Mouse (Mus musculus) adrenal gland, postnatal 25 days (tissue): Measurements from ENCODE around the gene Tmem54. TPM values are rescaled to one million over a fixed set of nuclear protein-coding genes. Genes with fewer than 3 reads are reported as not detected.

ENCODE experiments used
- DNase-seq: peaks from one replicate; pipeline ENCODE4 v3.0.0; 2021; ENCODE audit warnings: mixed read lengths
- total RNA-seq: library from RNA; stranded (reverse); gene quantifications from 2 replicates; pipeline ENCODE4 v1.2.3, GENCODE M21; 2021

Gene Tmem54
- total RNA-seq, 1 experiment from 2014 or later: not detected

GRCm38 (mm10) chr4:129102133-129102829 lies 3.1 kb upstream of the Tmem54 start:
- no peak for DNase-seq

GRCm38 (mm10) chr4:129106073-129106472 lies 725 bp downstream of the Tmem54 start:
- no peak for DNase-seq

GRCm38 (mm10) chr4:129107348-129107899 lies 2.1 kb downstream of the Tmem54 start:
- DNase-seq: no peak

- DNase-seq: no peak
Measured at GRCm38 (mm10) chr4:129108624-129109023, 3.3 kb downstream of the Tmem54 start.

- DNase-seq: no peak
Measured at GRCm38 (mm10) chr4:129110804-129111203, 5.5 kb downstream of the Tmem54 start.

- no peak for DNase-seq
Measured at GRCm38 (mm10) chr4:129111350-129111749, 6.0 kb downstream of the Tmem54 start.

GRCm38 (mm10) chr4:129112231-129112630 lies 6.9 kb downstream of the Tmem54 start:
- no peak for DNase-seq

- peak; percentile 51 for DNase-seq
Measured at GRCm38 (mm10) chr4:129113083-129113988, 8.0 kb downstream of the Tmem54 start.

- no peak for DNase-seq
Measured at GRCm38 (mm10) chr4:129116703-129117102, 11.4 kb downstream of the Tmem54 start.

GRCm38 (mm10) chr4:129117720-129118510 lies 12.6 kb downstream of the Tmem54 start:
- no peak for DNase-seq

GRCm38 (mm10) chr4:129119708-129120107 lies 14.4 kb downstream of the Tmem54 start:
- no peak for DNase-seq

- peak; percentile 81 for DNase-seq
Measured at GRCm38 (mm10) chr4:129120520-129121445, 15.4 kb downstream of the Tmem54 start.

GRCm38 (mm10) chr4:129121569-129122086 lies 16.3 kb downstream of the Tmem54 start, which contains the start of gene Hpca:
Gene Hpca, minus strand, starts transcription at chr4:129122036.
- no peak for DNase-seq

GRCm38 (mm10) chr4:129122107-129122506 lies 16.8 kb downstream of the Tmem54 start:
- DNase-seq: no peak

GRCm38 (mm10) chr4:129122719-129123118 lies 17.4 kb downstream of the Tmem54 start:
- no peak for DNase-seq

- peak; percentile 35 for DNase-seq
Measured at GRCm38 (mm10) chr4:129124652-129125146, 19.4 kb downstream of the Tmem54 start.

GRCm38 (mm10) chr4:129125736-129126451 lies 20.5 kb downstream of the Tmem54 start:
- no peak for DNase-seq

GRCm38 (mm10) chr4:129128582-129129338 lies 23.4 kb downstream of the Tmem54 start:
- DNase-seq: no peak

- DNase-seq: no peak
Measured at GRCm38 (mm10) chr4:129129387-129129786, 24.0 kb downstream of the Tmem54 start.
